Mouse (Mus musculus): ENCODE measurements at regions not wholly inside any gene's neighbourhood (a gene's known extent, or its start where the extent isn't known, plus 50 kb on each side); places are given as distances from the start of the nearest gene placed in this dataset.

- TF ChIP-seq POLR2A (IDR thresholded peaks at IDR 0.05; ENCODE audit: insufficient read depth, low read depth, low read length): no peak
- TF ChIP-seq CTCF (IDR thresholded peaks at IDR 0.05; ENCODE audit: insufficient read depth, low read depth, low read length): no peak
Measured at GRCm38 (mm10) chr3:33544161-33544560, 255.5 kb upstream of the Ttc14 start.
